Mouse (Mus musculus) lung, adult 2 months (tissue): ENCODE measurements at regions not wholly inside any gene's neighbourhood (a gene's known extent, or its start where the extent isn't known, plus 50 kb on each side); places are given as distances from the start of the nearest gene placed in this dataset.

Experiments
- CTCF ChIP-seq: fragments of 200-500 bp; IDR thresholded peaks from 2 replicates; pipeline ENCODE4 v1.5.1; 2011; ENCODE audit warnings: mild to moderate bottlenecking, low read length, control low read depth; ENCODE audit not compliant: insufficient read depth
- POLR2A ChIP-seq: fragments of 200-500 bp; IDR thresholded peaks from 2 replicates; pipeline ENCODE4 v1.6.1; 2011; ENCODE audit warnings: low read depth, mild to moderate bottlenecking, control low read depth, low read length, borderline replicate concordance; ENCODE audit errors: extremely low read depth

- TF ChIP-seq POLR2A: no peak
- no peak for TF ChIP-seq CTCF
Measured at GRCm38 (mm10) chr5:106392213-106392612, 65.8 kb downstream of the Barhl2 start.
